Mouse (Mus musculus): ENCODE measurements around the gene Akap2.

DNA sequence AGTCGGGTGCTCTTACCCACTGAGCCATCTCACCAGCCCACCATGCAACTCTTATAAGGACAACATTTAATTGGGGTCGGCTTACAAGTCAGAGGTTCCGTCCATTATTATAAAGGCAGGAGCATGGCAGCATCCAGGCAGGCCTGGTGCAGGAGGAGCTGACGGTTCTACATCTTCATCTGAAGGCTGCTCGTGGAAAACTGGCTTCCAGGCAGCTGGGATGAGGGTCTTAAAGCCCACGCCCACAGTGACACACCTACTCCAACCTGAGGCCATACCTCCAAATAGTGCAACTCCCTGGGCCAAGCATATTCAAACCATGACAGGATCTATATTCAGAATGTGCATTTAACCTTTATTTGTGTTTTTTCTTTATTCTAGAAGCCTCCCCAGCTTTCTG lies 136.7 kb downstream of the Akap2 start:
- TF ChIP-seq CTCF (IDR thresholded peaks at IDR 0.05; ENCODE audit: borderline replicate concordance, extremely low read depth, insufficient read depth, insufficient read length) (no peak), POLR2A (IDR thresholded peaks at IDR 0.05; ENCODE audit: borderline replicate concordance, extremely low read depth, insufficient read depth, insufficient read length, poor library complexity, severe bottlenecking) (no peak)

All from brain, embryonic 14.5 days (tissue).